Mouse (Mus musculus) E14TG2a.4 (cell line): Measurements from ENCODE around the gene Arhgef3.

Experiments used
- CTCF ChIP-seq: conservative IDR thresholded peaks from 2 replicates; pipeline ENCODE4 v1.5.1; 2014; ENCODE audit warnings: low read length
- NANOG ChIP-seq: IDR thresholded peaks from 2 replicates; pipeline ENCODE4 v1.6.1; 2014; ENCODE audit warnings: borderline replicate concordance, low read length, mixed read lengths
- POU5F1 ChIP-seq: IDR thresholded peaks from 2 replicates; pipeline ENCODE4 v1.6.1; 2014; ENCODE audit warnings: low read length, borderline replicate concordance

DNA sequence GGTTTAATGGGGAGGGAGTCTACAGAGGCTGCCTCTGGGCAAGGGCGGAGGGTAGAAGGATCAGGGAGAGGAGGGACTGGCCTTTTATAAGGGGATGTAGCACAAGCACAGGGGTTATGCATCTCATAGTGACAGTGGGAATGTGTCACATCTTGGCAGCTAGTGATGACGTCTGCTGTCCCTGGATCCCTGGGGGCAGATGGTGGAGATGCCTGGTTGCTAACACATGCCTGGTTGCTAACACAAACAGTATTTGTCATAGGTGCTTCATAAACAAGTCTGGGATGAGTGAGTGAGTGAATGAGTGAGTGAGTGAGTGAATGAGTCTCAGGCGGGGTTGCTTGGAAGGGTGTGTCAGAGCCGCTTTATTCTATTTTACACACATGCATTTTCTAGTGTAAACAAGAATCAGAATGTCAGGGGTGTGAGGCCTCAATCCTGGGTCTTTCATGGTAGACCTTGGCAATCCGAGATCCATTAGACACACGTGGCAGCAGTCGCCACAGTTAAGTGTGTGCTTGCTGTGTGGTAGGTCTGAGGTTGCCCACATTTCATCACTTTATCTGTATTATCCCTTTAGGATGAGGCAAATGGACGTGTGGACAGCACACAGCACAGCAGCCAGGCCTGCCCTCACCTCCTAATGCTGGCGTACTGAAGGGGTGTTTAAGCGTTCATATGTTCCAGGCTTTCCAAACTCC is 156.8 kb downstream of the Arhgef3 start:
- TF ChIP-seq CTCF, result no peak
- TF ChIP-seq NANOG, result no peak
- no peak for TF ChIP-seq POU5F1
